Mouse (Mus musculus): ENCODE measurements at regions not wholly inside any gene's neighbourhood (a gene's known extent, or its start where the extent isn't known, plus 50 kb on each side); places are given as distances from the start of the nearest gene placed in this dataset.

DNA sequence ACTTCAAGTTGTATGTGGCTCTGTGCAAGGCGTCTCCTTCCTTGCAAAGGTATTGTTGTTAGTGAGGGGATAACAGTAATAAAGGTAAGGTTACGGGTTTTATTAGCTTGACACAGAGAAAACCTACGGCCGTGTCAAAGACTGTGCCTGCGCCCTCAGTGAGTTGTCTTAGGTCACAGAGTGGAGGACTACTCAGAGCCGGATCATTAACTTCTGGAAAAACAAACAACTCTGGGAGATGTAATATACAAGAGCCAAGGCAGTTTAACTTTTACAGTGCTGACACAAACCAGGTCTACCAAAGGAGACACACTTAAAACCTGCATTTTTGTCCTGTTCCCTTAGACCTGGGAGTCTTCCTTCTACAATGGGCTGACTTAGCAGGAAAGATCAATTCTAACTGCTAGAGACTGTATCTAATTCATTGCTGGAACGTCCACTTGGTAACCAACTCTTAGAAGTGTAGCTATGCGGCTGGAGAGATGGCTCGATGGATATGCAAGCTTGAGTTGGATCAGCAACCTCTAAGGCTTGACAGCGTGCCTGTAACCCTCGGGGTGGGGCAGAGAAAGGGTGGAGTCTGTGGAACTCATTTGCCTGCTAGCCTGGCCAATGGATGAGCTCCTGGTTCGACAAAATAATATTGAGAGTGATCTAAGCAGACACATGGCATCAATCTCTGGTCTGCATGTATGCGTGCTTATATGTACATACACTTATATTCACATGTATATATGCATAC lies 115.5 kb upstream of the Adgrl2 start:
- no peak for DNase-seq (ENCODE audit: low read depth)

DNA sequence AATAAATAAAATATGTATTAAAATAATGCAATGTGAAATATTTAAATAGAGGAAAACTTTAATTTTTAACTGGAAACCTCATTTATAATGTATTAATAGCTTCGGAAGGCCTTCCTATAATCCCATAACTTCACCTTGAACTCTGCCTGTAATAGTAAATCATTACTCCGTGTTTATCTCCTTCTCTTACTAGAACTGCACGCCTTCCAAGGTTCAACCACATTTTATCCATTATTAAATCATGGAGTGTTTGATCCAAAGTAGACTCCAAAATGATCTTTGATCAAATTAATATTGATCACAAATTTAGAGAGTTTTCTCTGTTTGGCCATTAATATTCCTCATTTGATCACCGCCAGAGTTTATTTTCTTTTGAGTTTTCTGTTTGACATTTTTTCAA lies 114.8 kb upstream of the Adgrl2 start:
- DNase-seq (ENCODE audit: low read depth) = no peak

DNA sequence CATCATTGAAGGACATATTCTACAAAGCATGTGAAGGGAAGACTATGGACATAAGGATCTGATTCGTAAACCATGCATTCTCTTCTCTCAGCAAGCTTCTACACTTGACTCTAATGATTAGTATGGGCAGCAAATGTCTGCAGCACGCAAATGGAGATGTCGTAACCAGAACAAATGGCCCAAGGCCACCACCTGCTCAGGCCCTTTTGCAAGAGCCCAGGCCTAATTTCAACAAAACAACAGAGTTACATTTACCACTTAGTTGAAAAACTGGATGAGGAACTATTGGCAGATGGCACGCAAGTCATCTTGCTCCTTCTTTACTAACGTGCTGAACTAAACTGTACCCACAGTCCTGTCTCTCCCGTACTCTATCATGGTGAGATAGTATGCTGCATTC lies 113.7 kb upstream of the Adgrl2 start:
- DNase-seq (ENCODE audit: low read depth) = no peak

DNA sequence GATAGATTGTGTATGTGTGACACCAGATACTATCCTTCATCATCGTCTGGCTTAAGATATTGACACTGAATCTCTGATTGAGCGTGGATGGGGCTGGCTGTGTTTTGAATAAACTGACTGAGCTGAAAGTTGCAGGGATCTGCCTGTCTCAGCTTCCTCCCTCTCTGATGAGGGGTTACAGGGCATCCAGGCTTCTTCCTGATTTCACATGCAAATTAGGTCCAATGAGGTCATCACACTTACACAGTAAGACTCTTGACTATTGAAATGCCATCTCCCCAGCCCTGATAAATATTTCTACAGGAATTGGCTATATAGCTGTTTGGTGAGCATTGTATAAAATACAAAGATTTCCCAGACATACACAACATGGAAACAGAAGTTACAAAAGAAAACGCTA lies 113.1 kb upstream of the Adgrl2 start:
- no peak for DNase-seq (ENCODE audit: low read depth)

DNA sequence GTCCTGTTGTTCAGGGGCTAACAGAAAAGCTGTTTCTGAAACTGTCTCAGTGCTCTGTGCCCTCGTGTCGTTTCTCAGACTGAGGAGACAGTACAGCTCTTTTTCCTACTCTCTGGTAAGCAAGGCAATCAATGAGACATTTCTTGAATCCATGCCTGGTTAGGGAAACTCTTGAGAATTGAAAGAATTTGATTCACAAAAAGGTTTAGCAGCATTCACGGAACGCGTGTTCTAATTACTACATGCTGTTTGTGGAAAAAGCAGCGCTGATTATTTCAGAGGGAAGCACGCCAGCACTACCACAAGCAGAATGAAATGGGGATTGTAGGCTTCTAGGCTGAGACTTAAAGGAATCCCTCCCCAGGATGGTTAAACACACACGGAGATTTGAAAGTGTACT lies 112.5 kb upstream of the Adgrl2 start:
- no peak for DNase-seq (ENCODE audit: low read depth)

DNA sequence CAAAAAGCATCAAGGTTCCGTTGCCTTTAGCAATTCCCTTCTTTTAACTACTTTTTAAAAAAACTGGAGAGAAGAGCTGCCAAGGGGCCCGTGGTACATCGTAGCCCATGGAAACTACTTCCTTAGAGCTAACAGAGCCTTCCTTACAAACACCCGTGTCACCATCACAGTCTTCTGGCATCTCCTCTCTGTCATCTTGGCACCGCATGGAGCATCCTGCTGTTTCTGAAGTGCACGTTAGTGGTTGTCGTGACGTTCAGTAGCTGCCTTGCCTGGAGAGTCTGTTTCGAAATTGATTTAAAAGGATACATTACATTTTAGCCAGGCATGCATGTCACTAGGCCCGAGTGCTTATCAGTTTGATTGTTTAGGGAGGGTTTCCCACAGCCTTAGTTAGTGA lies 111.4 kb upstream of the Adgrl2 start:
- no peak for DNase-seq (ENCODE audit: low read depth)

DNA sequence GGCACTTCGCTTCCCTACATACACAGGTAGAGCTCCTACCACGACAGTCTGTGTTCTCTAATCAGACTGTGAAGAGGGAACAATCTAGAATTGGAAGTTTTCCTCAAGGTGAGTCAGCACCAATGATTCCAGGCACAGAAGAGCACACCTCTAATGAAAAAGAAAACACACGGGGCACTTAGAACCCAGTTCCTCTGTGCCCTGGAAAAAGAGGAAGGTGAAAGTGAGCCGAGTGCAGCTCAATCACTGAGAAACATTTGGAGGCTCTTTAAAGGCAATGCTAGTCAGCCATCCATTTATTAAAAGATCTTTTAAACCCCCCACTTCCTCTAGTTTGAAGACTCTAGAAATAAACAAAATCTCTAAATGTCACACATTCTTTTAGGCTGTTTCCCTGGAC lies 108.4 kb upstream of the Adgrl2 start:
- DNase-seq (ENCODE audit: low read depth) = no peak

DNA sequence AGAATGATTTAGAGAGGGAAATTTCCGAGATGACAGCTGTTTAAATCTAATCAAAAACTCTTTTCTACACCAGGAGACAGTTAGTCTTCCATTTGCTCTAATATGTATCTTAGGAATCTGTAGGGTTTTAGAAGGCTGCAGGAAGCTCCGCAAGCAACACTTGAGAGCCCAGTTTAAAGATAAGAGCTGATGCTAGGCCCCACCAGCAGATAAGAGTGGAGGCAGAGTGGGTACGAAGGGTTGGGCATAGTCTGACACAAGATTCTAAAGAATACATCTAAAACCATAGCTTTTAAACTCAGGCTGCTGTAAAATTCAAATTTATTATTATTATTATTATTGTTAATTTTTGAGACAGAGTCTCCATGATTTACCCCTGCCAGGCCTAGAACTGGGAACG lies 106.7 kb upstream of the Adgrl2 start:
- no peak for DNase-seq (ENCODE audit: low read depth)

DNA sequence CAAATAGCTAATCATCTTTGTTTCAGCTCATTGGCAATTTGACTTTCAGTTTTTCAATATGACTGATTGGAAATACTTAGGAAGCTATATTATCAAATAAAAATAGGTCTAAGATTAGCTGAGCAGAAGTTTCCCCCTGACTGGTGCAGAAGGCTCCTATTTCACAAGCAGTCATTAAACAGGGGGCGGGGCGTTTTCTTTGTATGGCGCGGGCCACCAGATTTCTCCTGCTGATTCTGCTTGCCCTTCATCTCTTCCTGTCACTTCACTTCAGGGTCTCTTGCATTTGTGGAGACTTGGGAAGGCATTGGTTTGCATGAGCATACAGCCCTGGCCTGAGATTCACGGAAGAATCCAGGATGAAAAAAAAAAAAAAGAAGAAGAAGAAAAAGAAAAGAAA lies 102.3 kb upstream of the Adgrl2 start:
- no peak for DNase-seq (ENCODE audit: low read depth)

DNA sequence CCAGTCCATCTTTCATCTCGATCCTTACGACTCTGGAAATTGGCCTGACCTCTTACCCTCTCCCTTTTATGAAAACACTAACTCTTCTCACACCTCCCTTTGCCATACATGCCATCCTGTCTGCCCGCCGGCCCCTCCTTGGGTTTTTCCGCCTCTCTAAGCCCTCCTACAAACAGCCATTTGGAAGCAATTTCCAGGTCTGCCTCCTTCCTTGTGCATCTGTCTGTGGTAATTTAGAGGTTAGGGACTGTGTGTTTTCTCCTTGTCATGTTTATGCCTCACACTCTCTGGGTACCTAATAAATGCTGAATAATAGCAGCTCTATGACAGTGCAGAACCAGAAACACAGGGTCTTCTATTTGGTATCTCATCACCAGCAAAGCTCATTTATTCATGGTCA lies 99.7 kb upstream of the Adgrl2 start:
- DNase-seq (ENCODE audit: low read depth) = no peak

DNA sequence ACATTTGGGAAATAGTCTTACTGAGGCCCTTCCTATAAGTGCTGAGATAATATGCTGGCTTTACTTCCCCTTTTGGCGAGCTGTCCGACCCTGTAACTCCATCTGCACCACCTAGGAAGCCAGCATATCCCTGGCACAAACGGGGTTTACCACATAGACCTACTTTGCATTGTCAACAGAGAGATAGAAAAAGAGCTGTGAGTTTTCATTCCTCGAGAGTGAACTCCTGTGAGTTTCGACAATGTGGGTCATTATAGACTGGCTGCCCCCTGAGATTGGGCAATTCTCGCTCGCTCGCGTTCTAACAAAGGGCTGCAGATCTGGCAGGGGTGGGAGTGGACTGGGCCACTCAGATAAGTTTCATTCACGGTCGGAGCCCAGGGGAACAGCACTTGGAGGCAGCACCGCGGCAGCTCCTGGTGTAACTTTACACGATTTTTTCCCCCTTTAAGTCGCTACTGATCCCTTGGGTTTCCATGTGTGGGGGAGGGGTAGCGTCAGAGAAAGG lies 98.3 kb upstream of the Adgrl2 start:
- DNase-seq (ENCODE audit: low read depth) = no peak

DNA sequence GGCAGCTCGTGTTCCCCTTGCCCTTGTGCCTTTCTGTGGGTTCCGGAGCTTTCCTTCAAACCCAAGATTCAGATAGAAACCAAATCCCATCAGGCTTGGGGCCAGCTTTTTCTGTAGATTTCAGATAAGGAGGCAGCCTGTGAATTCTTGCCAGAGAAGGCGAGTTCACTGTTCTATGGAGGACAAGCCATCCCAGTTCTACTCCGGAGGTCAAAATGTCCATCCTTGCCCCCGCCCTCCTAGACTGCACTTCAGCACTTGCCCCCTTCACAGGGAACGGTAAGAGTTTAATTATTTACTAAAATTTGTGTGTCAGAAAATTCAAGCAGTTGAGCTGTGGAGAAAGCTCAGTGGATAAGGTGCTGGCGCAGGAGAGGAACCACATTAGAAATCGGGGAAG lies 97.1 kb upstream of the Adgrl2 start:
- DNase-seq (ENCODE audit: low read depth) = no peak

DNA sequence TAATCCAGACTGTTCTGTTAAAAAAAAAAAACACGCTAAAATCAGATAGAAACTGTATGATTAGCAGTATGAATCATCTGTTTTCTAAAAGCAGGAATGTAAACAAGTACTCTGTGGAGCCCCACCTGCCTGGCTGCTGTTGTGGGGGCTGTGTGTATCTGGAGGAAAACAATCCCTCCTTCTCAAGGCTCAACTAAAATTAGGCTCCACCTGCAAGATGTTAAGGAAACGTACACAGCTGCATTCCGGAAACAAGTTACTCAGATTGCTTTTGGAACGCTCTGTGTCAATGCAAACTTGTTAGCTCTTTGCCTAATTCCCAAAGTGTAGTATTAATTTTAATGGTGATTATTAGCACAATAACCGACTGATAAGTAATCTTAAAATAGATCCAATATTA lies 96.3 kb upstream of the Adgrl2 start:
- DNase-seq (ENCODE audit: low read depth) = no peak

DNA sequence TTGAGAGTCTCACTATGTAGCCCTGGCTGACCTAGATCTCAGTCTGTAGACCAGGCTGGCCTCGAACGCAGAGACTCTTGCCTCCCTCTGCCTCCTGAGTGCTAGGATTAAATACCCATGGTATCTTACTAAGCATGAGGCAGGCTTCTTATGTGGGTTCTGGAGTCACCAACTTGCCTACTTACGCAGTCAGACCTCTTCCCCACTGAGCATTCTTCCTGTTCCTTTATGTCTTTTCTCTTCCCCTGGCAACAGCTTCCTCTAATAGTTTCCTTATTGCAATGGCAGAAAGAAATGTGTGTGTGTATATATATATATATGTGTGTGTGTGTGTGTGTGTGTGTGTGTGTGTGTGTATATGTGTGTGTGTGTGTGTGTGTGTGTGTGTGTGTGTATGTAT lies 95.7 kb upstream of the Adgrl2 start:
- DNase-seq (ENCODE audit: low read depth) = no peak

DNA sequence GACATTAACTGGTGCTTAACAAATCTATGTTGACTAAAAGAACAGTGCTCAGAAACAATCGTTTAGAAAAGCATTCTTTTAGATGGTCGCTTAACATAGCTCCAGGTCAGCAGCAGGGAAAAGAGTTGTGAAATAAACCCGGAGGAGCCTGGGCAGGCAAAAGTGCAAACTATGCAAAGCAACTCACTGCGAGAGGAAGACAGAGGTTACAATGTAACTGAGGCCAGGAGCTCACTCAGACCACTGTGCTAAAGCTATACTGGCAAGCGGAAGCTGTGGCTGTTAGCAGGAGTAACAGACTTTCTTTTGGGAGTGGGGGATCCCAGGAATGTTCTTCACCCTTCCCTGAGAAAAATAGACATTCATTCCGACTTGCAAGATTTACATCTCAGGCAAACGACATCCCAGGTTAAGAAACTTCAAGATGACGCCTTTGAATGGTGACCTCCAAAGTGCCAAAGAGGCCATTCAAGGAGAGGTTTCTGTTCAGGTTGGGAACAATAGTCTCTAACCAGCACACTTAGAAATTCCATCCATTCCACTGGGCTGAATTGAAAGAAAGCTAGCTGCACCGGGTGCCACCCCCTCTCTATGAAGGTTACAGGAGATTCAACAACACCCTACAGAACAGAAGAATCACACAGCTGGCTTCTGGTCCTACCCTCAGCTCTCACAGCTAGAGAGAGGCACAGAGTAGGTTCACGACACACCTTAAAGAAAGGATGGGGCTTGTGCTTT lies 94.7 kb upstream of the Adgrl2 start:
- no peak for DNase-seq (ENCODE audit: low read depth)

DNA sequence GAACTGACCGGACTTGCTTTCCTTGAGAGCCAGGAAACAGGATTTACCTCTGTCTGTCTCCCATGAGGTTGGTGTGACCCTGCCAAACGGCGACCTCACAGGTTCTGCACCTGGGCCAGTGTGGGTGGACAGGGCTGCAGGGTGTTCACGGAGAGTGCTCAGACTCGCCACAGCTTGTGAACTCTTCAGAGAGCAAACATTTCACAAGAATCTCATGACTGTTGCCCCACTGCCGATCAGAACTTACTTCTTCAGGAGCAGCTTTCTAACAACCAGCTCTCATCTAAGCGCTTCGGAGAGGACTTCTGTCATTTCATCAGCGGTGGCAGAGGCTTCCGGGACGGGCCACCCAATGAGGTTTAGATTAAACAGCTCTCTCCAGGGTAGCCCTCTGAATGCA lies 93.0 kb upstream of the Adgrl2 start:
- no peak for DNase-seq (ENCODE audit: low read depth)

DNA sequence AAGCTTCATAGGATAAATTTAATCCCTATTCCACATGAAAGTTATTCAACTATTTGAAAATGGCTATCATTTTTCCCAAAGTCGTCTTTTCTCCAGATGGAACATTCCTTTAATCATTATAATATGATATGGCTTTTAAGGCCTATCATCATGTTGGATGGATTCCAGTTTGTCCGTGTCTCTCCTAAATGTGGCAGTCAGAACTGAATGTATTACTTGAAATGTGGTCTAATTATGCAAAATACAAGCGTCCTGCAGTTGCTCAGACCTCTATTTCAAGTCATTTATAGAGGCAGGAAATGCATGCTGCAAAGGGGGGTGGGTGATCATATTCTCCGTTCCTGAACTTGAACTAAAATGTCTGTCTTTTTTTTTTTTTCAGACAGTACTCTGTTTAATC lies 88.5 kb upstream of the Adgrl2 start:
- no peak for DNase-seq (ENCODE audit: low read depth)

DNA sequence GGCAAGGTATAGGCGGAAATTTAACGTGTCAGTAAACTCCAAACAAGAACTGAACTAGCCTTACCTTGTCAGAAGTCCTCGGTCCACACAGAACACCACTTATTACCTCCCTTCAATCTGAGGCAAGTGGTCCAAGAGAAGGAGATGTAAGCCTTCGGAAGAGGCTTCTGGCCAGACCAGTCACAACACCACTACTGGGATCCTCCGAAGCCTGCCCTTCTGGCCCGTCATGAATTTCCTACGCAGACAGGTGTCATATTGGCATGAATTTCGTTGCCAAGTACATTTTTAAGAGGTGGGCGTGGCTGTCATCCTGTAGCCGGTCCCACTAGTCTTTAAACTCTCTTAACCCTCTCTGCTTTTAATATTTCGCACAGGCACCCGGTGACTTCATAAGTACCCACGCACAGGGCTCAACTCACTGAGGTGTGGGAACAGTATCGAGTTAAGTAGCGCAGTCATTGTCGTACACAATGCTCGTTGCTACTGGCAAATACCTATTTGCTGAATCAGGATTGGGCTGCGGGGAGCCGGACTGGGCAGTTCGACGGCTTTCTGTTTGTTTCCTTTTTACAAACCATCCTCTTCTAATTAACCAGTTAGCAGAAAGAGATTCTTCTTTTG lies 86.7 kb upstream of the Adgrl2 start:
- DNase-seq (ENCODE audit: low read depth) = no peak

DNA sequence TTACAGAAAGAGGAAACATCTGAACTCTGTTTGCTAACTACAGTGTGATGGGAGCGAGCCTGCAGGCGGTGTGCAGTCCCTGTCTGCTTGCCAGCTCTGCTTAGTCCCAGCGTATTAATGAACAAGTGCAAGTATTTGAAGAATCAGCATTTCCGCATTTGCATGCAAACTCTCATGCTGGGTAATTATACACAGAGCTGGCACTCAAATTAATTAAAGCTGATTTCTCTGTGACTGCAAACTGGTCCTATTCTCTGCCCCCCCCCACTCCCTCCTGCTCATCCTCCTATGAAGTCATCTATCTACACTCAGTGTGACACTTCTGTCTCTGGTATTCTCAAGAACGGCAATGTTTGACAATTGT lies 85.1 kb upstream of the Adgrl2 start:
- no peak for DNase-seq (ENCODE audit: low read depth)

DNA sequence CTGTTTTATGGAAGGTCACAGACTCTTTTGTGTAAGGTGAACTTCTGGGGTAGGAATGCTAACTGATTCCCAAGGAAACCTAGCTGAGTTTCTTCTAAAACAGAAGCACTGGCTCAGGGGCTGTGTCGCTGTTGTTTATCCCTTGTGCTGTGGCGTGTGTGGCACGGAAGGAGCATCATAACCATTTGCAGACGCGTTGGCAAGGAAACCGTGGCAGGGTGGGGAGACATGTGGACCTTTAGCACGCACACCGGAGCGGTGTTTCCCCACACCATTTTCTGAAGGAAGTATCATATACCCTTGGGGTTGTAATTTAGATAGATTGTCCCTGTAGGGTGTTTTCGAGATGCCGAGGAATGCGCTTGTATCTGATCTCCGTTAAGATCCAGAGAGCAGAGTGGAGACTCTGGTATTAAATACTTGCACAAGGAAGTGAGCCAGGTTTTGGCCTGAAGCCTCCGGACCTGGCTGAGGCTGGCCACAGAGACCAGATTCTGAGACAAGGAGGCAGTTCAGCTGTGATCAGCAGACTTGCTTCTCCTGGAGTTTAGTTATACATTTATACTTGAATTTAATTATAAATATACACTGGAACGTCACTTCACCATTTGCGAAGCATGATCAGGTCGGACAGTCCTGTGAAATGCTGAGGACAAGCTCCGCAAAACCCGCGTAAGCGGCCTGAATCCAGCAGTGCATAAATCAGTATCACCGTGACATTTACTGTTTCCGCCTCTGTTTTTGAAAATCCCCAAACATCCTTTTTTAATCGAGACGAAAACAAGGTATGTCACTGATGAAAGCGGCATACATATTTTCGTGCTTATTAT lies 84.5 kb upstream of the Adgrl2 start:
- DNase-seq (ENCODE audit: low read depth) = no peak

DNA sequence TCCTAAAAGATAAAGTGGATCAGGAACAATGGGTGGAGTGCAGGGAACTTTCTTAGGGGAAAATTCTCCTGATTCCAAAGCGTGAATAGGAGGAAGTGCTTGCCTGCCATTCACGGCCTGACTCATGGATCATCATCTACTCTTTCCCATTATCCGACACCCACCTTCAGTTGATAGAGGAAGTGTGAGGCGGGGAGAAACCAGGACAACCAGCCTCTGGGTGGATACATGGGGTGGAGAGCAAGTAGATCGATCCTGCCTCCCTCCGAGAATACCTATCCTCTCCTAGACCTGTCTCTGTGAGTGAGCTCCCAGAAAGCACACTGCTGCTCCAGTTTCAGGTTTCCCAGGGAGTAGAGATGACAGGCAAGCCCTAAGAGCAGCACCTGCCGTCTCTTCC lies 79.8 kb upstream of the Adgrl2 start:
- no peak for DNase-seq (ENCODE audit: low read depth)

DNA sequence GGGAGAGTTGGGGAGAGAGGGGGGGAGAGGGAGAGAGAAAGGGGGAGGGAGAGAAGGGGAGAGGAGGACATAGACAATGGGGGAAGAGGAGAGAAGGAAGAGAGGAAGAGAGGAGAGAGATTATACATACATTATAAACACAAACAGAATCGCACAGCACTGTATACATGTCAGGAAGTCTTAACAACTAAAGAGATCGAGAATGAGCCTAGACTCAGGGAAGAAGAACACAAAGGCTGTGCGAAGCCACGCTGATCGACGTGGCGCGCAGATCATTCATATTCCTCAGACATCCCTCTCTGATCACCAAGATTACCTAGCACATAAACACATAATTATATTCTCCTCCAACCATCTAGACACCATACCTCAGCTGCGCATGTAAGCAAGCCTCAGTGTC lies 79.1 kb upstream of the Adgrl2 start:
- DNase-seq (ENCODE audit: low read depth) = no peak

DNA sequence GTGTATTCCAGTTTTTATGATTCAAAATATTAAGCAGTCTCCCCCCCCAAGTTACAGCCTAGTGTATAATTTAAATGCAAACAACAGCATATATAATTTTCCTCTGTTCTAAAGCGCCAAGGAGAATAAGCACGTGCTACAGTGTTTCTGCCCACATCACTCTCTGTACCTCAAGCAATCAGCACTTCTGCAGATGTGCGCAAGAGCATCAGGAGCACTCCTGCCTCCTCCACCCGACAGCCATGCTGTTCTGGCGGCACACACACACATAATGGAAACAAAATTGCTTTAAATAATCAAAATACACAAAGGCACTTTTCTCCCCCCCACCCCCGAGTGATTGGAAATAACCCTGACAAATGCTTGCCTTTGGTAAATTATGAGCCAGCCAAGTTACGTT lies 78.5 kb upstream of the Adgrl2 start:
- no peak for DNase-seq (ENCODE audit: low read depth)

All from 416B (cell line).